Mouse (Mus musculus) right cerebral cortex, postnatal 14 days (tissue): ENCODE measurements around the gene Topors.
"Not testable (repeated sequence)": the region's sequence is repeated elsewhere in the genome, so short reads cannot be mapped to it uniquely, and the experiment has no call there.

Experiments
- DNase-seq: peaks from one replicate; pipeline ENCODE4 v3.0.0; 2022

The Topors gene

GRCm38 (mm10) chr4:40269430-40270032 is at the start of gene Topors, which contains the start of gene Smim27:
TSS of gene Topors (minus strand) at chr4:40269850.
TSS of gene Smim27 (plus strand) at chr4:40269579.
- peak; percentile 90 for DNase-seq

- no peak for DNase-seq
These were observed 47.8 kb upstream of the Topors start for GRCm38 (mm10) chr4:40317404-40317803.

- no peak for DNase-seq
These were observed 43.4 kb upstream of the Topors start for GRCm38 (mm10) chr4:40313026-40313425.

GRCm38 (mm10) chr4:40312213-40312612 is 42.6 kb upstream of the Topors start:
- no peak for DNase-seq

DNA sequence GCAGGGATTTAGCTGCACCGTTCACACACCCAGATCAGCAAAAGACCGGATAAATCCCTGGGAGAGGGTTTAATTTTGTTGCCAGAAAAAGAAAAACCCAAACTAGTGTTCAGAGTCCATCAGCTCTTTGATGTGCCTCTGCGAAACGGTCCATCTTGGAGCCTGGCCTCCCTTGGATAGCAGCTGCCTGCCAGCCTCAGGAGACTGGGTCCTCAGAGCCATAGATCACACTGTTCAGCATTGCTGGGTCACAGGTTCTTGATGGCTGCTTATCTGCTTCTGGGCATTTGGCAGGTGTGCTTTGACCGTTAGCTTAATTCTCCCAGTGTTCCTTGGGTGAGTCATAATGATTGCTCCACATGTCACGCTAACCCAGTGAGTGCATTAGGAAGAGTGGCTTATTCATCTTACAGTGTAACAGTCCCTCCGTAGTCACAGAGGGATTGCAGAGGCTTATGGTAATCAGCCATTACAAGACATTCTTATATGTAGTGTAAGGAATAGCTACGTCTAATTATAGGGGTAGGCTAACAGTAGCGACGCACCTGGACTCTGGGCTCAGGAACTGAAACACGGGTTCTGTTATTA is 41.2 kb upstream of the Topors start:
- no peak for DNase-seq

DNA sequence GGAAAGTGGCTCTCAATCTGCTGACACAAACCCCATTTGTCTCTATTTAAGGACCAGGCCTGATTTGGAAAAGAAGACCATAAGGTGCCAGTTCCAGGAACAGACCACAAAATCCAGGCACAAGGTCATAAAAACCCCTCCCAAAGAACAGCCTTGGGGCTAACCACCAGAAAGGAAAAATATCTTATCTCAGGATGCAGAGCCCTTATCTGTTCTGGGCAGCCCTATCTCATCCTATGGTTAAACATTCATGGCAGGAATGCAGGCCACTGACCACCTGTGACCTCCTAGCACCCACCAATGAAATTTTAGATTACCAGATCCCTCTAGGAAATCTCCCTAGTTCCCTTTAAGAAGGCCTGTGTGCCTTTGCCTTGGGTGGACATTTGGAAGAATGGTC is 40.0 kb upstream of the Topors start:
- no peak for DNase-seq

DNA sequence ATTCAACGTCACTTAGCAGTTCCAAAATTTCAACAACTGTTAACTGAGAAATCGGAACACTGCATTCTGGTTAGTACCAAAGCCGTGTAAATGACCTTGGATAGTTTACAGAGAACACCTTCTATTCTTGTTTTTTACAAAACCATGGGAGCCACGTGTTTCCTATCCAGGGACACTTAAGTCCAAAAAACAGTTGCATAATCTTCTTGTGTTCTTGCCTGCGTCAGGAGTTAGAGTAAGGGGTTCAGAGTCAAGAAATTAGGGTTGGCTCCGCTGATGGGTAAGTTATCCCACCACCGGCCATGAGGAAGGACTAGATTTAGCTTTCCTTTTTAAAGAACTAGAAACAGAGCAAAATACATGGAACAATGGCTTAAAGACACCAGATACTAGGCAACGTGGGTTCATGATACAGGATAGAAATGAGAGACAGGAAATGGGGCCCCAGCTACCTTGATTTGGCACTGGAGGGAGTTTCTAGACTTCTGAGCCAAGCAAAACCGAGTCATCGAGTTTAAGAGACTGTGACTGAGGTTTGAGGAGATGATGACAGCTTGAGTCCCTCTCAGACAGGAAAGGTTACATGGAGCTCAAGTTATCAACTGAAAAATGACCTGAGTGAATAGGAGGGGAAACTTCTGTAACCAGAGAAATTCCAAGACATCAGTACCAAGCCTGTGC is 32.9 kb upstream of the Topors start:
- DNase-seq, result no peak

DNA sequence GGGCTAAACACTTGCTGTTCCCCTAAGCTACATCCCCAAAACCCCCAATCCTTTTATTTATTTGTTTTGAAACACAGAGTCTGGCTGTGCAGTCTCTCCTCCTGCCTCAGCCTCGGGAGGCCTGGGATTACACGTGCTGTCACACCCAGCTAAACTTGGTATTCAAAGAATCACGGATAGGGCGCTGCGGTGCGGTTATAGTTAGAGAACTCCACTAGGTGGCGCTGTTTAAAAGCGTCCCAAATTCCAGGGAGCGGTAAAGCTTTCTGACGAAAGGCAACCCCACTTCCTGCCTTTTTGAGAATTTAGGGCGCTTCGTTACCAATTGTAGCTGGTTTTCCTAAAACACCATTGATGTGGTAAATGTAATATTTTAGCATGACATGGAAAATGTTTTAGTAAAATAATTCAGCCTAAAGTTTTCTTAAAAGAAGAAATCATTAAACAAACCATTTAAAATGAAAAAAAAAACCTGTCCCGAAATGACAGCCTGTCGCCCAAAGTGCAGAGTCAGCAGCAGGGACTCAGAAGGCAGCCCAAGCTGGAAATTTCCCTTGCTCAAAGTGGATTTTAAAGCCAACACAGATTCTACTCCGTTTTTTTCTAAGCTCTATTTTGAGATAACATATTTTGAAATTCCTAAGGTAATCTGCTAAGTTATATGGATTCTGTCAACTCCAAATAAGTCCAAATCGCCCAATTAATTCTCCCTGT is 31.6 kb upstream of the Topors start:
- DNase-seq, result peak; percentile 58

DNA sequence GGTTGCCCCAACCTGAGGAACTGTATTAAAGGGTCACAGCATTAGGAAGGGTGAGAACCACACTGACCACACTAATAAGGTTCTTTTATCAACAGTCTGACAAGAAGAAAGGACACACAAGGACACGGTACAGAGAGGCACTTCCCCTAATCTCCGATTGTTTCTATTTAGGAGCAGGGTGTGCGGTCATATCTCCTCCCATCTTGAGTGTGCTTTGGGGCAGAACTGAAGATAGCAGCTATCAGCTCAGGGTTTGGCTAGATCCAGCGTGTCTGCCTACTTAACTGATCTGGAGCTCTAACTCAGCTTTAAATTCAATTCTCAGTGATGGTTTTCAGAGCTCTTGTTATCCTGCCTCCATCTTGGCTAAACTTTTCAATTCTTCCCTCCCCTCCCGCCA is 29.5 kb upstream of the Topors start:
- DNase-seq, result no peak

GRCm38 (mm10) chr4:40291511-40291910 is 21.9 kb upstream of the Topors start:
- not testable (repeated sequence) for DNase-seq

- DNase-seq, result no peak
These were observed 19.4 kb upstream of the Topors start for GRCm38 (mm10) chr4:40289046-40289445.

DNA sequence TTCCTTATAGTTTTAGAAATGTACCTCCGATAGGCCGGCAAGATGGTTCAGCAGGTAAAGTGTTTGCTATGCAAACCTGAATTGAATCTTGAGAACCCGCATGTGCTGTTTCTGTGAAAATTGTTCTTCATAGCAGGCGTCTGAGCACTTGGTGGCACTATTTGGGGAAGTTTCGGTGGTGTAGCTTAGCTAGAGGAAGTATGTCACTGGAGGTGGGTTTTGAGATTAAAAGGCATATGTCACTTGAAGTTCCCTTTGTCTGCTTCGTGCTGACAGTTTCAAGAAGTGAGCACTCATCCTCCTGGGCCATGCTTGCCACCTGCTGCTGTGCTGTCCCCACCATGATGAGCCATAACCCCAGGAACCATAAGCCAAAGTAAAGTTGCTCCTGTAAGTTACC is 17.8 kb upstream of the Topors start:
- no peak for DNase-seq

- peak; percentile 70 for DNase-seq
These were observed 15.9 kb upstream of the Topors start for GRCm38 (mm10) chr4:40285582-40285981.

- DNase-seq, result peak; percentile 98
These were observed 9.7 kb upstream of the Topors start, which contains the start of gene Ndufb6 for GRCm38 (mm10) chr4:40279276-40279900. TSS of gene Ndufb6 (minus strand) at chr4:40279421.

DNA sequence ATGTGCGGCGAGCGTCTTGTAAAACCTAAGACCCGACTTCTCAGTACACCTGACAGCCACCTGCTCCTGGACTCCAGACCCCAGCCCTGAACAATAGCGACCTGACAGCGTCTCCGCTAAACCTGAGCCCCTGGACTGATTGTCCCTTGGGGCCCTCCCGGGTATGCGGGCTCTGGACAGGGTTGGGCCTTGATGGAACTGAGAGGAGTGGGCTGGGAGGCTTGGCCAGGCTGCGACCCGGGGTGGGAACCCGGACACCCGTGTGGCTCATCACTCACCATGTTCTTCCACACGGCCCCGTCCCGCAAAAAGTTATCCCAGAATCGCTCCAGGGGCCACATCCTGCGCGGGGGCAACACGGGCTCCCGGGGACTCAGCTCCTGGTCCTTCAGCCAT is 9.2 kb upstream of the Topors start:
- DNase-seq, result no peak

GRCm38 (mm10) chr4:40268835-40269234 is 815 bp downstream of the Topors start:
- DNase-seq, result no peak

- DNase-seq, result peak; percentile 91
These were observed 1.3 kb downstream of the Topors start for GRCm38 (mm10) chr4:40268204-40268813.

DNA sequence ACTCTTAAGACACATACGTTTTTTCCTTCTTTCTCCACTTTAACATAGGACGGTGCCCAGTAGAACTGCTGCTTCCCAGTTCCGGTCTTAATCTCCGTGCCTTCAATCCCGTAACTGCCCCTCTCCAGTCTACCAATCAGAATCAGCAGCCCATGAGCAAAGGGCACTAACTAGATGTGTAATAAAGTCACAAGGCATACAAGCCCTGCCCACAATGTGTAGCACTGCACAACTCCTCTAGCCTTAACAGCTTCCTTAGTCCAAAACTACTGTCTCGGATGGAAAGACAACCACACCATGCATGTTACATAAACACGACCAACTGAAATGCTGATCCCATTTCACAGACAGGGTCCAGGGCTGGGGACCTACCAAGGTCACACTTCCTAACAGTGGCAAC is 2.0 kb downstream of the Topors start:
- no peak for DNase-seq

GRCm38 (mm10) chr4:40264321-40264720 is 5.3 kb downstream of the Topors start:
- no peak for DNase-seq

GRCm38 (mm10) chr4:40254385-40255103 is 15.1 kb downstream of the Topors start:
- DNase-seq, result no peak

GRCm38 (mm10) chr4:40253766-40254165 is 15.9 kb downstream of the Topors start:
- DNase-seq, result no peak

DNA sequence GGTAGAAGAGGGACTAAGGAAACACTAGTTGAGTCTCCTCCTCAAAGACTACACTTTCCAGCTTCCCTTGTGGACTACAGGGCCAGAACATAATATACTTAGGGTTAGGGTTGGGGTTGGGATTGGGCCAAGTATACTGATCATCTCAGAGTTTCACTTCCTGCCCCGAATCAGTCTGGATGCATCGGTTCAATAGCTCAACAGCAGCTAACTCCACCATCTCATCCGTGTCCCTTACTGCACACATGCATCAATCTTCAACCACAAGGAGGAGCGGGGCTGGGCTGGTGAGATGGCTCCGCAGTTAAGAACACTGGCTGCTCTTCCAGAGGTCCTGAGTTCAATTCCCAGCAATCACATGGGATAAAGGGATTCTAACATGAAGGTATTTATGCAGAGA is 18.7 kb downstream of the Topors start:
- no peak for DNase-seq
